Mouse (Mus musculus): ENCODE data around the gene Gm20517. TPM values are rescaled to one million over a fixed set of nuclear protein-coding genes. Genes with fewer than 3 reads are reported as not detected.
A peak's percentile ranks its signal among the peaks of the same experiment; 100 is the strongest.

Gm20517 gene
- polyA plus RNA-seq, 1 experiment from 2014 or later: 2.9 TPM

GRCm38 (mm10) chr17:47600601-47601388, 10.6 kb upstream of the Gm20517 start:
- Histone ChIP-seq H3K4me2 (ENCODE audit: low read depth, low read length) (no peak overlapping the region), H3K9ac (replicated peaks; ENCODE audit: low read depth, low read length) (no peak overlapping the region), H3K36me3 (ENCODE audit: control insufficient read depth, insufficient read depth, low read length) (peaks cover 35% of the 10 kb centered on the region; the same call in 1 of the 2 replicates), H3K9me3 (ENCODE audit: control insufficient read depth, low read length) (no peaks in the 10 kb centered on the region), H3K27ac (ENCODE audit: low read depth, low read length) (no peak overlapping the region), H3K4me1 (ENCODE audit: control insufficient read depth, insufficient read depth, low read length) (0 out of 2 replicates have a peak, but pooled peaks cover 12% of the 10 kb centered on the region), H3K27me3 (ENCODE audit: control insufficient read depth, insufficient read depth, low read length) (no peaks in the 10 kb centered on the region), H3K4me3 (ENCODE audit: low read depth, low read length) (no peak overlapping the region)
- 89% methylated on average over 13 of the region's 13 CpGs for WGBS
- ATAC-seq (ENCODE audit: low read depth): no peak

- 92% methylated on average over 10 of the region's 10 CpGs for WGBS
- no peak for ATAC-seq (ENCODE audit: low read depth)
- 0 out of 2 replicates have a peak, but pooled peaks cover 8% of the 10 kb centered on the region for H3K4me1 ChIP-seq (ENCODE audit: control insufficient read depth, insufficient read depth, low read length)
- H3K27ac ChIP-seq (ENCODE audit: low read depth, low read length): no peak overlapping the region
- H3K9me3 ChIP-seq (ENCODE audit: control insufficient read depth, low read length): no peaks in the 10 kb centered on the region
- no peak overlapping the region for H3K4me2 ChIP-seq (ENCODE audit: low read depth, low read length)
- H3K27me3 ChIP-seq (ENCODE audit: control insufficient read depth, insufficient read depth, low read length): no peaks in the 10 kb centered on the region
- peaks cover 35% of the 10 kb centered on the region; the same call in 1 of the 2 replicates for H3K36me3 ChIP-seq (ENCODE audit: control insufficient read depth, insufficient read depth, low read length)
- H3K4me3 ChIP-seq (ENCODE audit: low read depth, low read length): no peak overlapping the region
- H3K9ac ChIP-seq (replicated peaks; ENCODE audit: low read depth, low read length): no peak overlapping the region
Measured at GRCm38 (mm10) chr17:47601389-47601755, 10.0 kb upstream of the Gm20517 start.

DNA sequence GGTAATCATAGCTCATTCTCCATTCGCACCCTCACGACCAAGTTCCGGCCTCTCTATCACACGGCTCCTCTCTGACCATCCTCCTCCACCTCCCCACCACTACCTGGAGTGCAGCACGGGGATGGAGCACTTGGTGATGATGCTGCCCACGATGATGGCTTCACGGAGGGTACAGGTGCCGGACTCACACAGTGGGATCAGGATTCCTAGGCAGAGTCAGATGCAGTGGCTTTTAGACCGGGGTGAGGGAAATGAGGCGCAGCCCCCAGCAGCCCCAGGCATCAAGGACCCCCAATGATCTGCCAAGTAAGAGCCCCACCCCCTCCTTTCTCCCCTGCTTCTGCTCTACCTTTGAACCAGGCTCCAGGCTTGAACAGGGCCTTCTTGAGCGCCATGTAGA, 9.1 kb upstream of the Gm20517 start:
- Histone ChIP-seq H3K9me3 (ENCODE audit: control insufficient read depth, low read length) (no peaks in the 10 kb centered on the region), H3K9ac (replicated peaks; ENCODE audit: low read depth, low read length) (no peak overlapping the region), H3K27ac (ENCODE audit: low read depth, low read length) (no peak overlapping the region), H3K4me2 (ENCODE audit: low read depth, low read length) (no peak overlapping the region), H3K4me1 (ENCODE audit: control insufficient read depth, insufficient read depth, low read length) (0 out of 2 replicates have a peak, but pooled peaks cover 2% of the 10 kb centered on the region), H3K36me3 (ENCODE audit: control insufficient read depth, insufficient read depth, low read length) (peaks cover 35% of the 10 kb centered on the region; the same call in 1 of the 2 replicates), H3K4me3 (ENCODE audit: low read depth, low read length) (no peak overlapping the region), H3K27me3 (ENCODE audit: control insufficient read depth, insufficient read depth, low read length) (no peaks in the 10 kb centered on the region)
- 93% methylated on average over 11 of the region's 11 CpGs for WGBS
- no peak for ATAC-seq (ENCODE audit: low read depth)

DNA sequence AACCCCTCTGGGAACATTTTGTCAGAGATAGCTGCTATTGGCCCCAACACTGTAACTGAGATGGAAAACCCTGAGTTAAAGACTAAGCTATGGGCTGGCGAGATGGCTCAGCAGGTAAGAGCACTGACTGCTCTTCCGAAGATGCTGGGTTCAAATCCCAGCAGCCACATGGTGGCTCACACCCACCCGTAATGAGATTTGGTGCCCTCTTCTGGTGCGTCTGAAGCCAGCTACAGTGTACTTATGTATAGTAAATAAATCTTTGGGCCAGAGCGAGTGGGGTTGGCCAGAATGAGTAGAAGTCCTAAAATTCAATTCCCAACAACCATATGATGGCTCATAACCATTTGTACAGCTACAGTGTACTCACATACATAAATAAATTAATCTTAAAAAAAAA, 5.2 kb upstream of the Gm20517 start:
- Histone ChIP-seq H3K4me2 (ENCODE audit: low read depth, low read length) (no peak overlapping the region), H3K27ac (ENCODE audit: low read depth, low read length) (no peak overlapping the region), H3K4me3 (ENCODE audit: low read depth, low read length) (no peak overlapping the region), H3K9me3 (ENCODE audit: control insufficient read depth, low read length) (no peaks in the 10 kb centered on the region), H3K27me3 (ENCODE audit: control insufficient read depth, insufficient read depth, low read length) (no peaks in the 10 kb centered on the region), H3K9ac (replicated peaks; ENCODE audit: low read depth, low read length) (no peak overlapping the region), H3K4me1 (ENCODE audit: control insufficient read depth, insufficient read depth, low read length) (peaks cover 8% of the 10 kb centered on the region), H3K36me3 (ENCODE audit: control insufficient read depth, insufficient read depth, low read length) (peaks cover 29% of the 10 kb centered on the region; the same call in 1 of the 2 replicates)
- no peak for ATAC-seq (ENCODE audit: low read depth)
- WGBS: 69% methylated on average over 5 of the region's 5 CpGs

DNA sequence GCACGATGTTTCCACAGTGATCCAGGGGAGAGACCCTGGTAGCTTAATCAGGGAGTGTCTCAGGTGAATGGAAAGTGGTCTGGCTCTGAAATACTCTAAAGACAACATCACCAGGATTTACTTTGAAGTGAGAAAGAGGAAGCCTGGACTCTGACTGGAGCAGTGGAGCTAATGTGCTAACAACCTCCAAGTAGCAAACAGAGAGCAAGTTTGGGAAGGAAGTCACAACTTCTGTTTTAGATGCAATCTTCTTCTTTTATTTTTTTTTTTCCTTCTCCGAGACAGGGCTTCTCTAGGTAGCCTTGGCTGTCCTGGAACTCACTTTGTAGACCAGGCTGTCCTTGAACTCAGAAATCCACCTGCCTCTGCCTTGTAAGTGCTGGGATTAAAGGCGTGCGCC, 2.2 kb upstream of the Gm20517 start:
- no peak for ATAC-seq (ENCODE audit: low read depth)
- peaks cover 7% of the 10 kb centered on the region; the same call in 1 of the 2 replicates for H3K36me3 ChIP-seq (ENCODE audit: control insufficient read depth, insufficient read depth, low read length)
- no peak overlapping the region for H3K27ac ChIP-seq (ENCODE audit: low read depth, low read length)
- H3K9ac ChIP-seq (replicated peaks; ENCODE audit: low read depth, low read length): no peak overlapping the region
- H3K27me3 ChIP-seq (ENCODE audit: control insufficient read depth, insufficient read depth, low read length): no peaks in the 10 kb centered on the region
- no peak overlapping the region for H3K4me2 ChIP-seq (ENCODE audit: low read depth, low read length)
- no peaks in the 10 kb centered on the region for H3K9me3 ChIP-seq (ENCODE audit: control insufficient read depth, low read length)
- 92% methylated on average over 4 of the region's 4 CpGs for WGBS
- H3K4me3 ChIP-seq (ENCODE audit: low read depth, low read length): no peak overlapping the region
- H3K4me1 ChIP-seq (ENCODE audit: control insufficient read depth, insufficient read depth, low read length): peaks cover 21% of the 10 kb centered on the region

DNA sequence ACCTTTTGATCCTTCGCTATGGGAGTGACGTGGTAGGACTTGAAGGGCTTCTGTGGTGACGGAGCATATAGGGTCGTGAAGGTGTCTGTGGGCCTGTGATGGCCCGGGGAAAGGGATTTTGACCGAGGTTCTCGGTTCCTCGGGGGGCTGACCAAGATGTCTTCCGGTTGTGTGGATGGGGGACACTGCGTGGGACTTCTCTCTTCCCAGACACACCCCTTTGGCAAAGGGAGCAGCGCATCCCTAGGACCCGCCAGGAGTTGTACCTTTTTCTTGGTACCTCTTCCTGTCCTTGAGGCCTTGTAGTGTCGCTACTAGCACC, 233 bp downstream of the Gm20517 start:
- no peak for ATAC-seq (ENCODE audit: low read depth)
- Histone ChIP-seq H3K27me3 (ENCODE audit: control insufficient read depth, insufficient read depth, low read length) (no peaks in the 10 kb centered on the region), H3K27ac (ENCODE audit: low read depth, low read length) (peak overlapping the region; percentile 73), H3K9me3 (ENCODE audit: control insufficient read depth, low read length) (no peaks in the 10 kb centered on the region), H3K4me3 (ENCODE audit: low read depth, low read length) (peak overlapping the region; percentile 77), H3K4me2 (ENCODE audit: low read depth, low read length) (peak overlapping the region; percentile 89), H3K9ac (replicated peaks; ENCODE audit: low read depth, low read length) (peak overlapping the region; percentile 72), H3K36me3 (ENCODE audit: control insufficient read depth, insufficient read depth, low read length) (peaks cover 10% of the 10 kb centered on the region; the same call in 1 of the 2 replicates), H3K4me1 (ENCODE audit: control insufficient read depth, insufficient read depth, low read length) (peaks cover 21% of the 10 kb centered on the region)
- under 1% methylated on average over 13 of the region's 13 CpGs for WGBS

DNA sequence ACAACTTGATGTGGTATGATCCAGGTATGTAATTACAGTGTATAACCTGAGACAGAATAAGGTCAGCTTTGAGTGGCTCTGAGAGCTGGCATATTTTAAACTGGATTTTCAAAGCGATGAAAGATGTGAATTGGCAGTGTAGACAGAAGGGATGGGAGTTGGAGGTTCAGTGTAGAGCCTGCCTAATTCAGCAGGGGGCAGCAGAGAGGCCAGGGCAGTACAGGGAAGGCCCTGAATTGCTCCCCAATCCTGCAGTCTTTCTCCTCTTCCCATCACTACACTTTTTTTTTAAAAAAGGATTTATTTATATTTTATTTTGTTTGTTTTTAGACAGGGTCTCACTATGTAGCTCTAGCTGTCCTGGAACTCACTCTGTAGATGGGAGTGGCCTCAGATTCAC, 2.6 kb downstream of the Gm20517 start:
- WGBS: 95% methylated on average over 1 of the region's 1 CpGs
- Histone ChIP-seq H3K9me3 (ENCODE audit: control insufficient read depth, low read length) (no peaks in the 10 kb centered on the region), H3K4me1 (ENCODE audit: control insufficient read depth, insufficient read depth, low read length) (peaks cover 21% of the 10 kb centered on the region), H3K36me3 (ENCODE audit: control insufficient read depth, insufficient read depth, low read length) (peaks cover 21% of the 10 kb centered on the region; the same call in 1 of the 2 replicates), H3K27ac (ENCODE audit: low read depth, low read length) (no peak overlapping the region), H3K4me2 (ENCODE audit: low read depth, low read length) (no peak overlapping the region), H3K9ac (replicated peaks; ENCODE audit: low read depth, low read length) (no peak overlapping the region), H3K4me3 (ENCODE audit: low read depth, low read length) (no peak overlapping the region), H3K27me3 (ENCODE audit: control insufficient read depth, insufficient read depth, low read length) (no peaks in the 10 kb centered on the region)
- no peak for ATAC-seq (ENCODE audit: low read depth)

DNA sequence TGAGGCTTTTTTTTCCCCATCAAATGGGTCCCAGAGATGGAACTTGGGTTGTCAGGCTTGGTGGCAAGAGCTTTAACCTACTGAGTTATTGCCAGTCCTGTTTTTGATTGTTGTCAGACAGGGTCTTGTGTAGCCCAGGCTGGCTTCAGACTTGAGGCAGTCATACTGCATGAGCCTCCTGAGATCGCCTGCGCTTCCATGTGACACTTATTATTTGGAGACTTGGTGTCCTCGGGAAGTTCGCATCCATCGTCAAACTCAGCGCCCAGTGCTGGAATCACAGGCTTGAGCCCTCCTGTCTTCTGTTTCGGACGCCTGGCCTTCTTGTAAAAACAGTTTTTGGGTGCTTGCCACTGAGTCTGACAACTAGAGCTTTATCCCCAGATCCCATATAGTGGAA, 4.7 kb downstream of the Gm20517 start:
- H3K9me3 ChIP-seq (ENCODE audit: control insufficient read depth, low read length): no peaks in the 10 kb centered on the region
- H3K36me3 ChIP-seq (ENCODE audit: control insufficient read depth, insufficient read depth, low read length): peaks cover 26% of the 10 kb centered on the region; the same call in 1 of the 2 replicates
- H3K4me1 ChIP-seq (ENCODE audit: control insufficient read depth, insufficient read depth, low read length): peaks cover 12% of the 10 kb centered on the region
- H3K27ac ChIP-seq (ENCODE audit: low read depth, low read length): no peak overlapping the region
- WGBS: 96% methylated on average over 8 of the region's 8 CpGs
- H3K9ac ChIP-seq (replicated peaks; ENCODE audit: low read depth, low read length): no peak overlapping the region
- no peak for ATAC-seq (ENCODE audit: low read depth)
- H3K4me2 ChIP-seq (ENCODE audit: low read depth, low read length): no peak overlapping the region
- H3K27me3 ChIP-seq (ENCODE audit: control insufficient read depth, insufficient read depth, low read length): no peaks in the 10 kb centered on the region
- no peak overlapping the region for H3K4me3 ChIP-seq (ENCODE audit: low read depth, low read length)

- Histone ChIP-seq H3K9ac (replicated peaks; ENCODE audit: low read depth, low read length) (no peak overlapping the region), H3K27me3 (ENCODE audit: control insufficient read depth, insufficient read depth, low read length) (no peaks in the 10 kb centered on the region), H3K4me2 (ENCODE audit: low read depth, low read length) (no peak overlapping the region), H3K27ac (ENCODE audit: low read depth, low read length) (no peak overlapping the region), H3K36me3 (ENCODE audit: control insufficient read depth, insufficient read depth, low read length) (peaks cover 26% of the 10 kb centered on the region; the same call in 1 of the 2 replicates), H3K9me3 (ENCODE audit: control insufficient read depth, low read length) (no peaks in the 10 kb centered on the region), H3K4me3 (ENCODE audit: low read depth, low read length) (no peak overlapping the region), H3K4me1 (ENCODE audit: control insufficient read depth, insufficient read depth, low read length) (peaks cover 12% of the 10 kb centered on the region)
- 95% methylated on average over 4 of the region's 4 CpGs for WGBS
- no peak for ATAC-seq (ENCODE audit: low read depth)
Measured at GRCm38 (mm10) chr17:47616652-47617051, 5.3 kb downstream of the Gm20517 start.
